Mouse (Mus musculus) forebrain, embryonic 13.5 days (tissue): Measurements from ENCODE around the gene Cd79b. TPM values are rescaled to one million over a fixed set of nuclear protein-coding genes. Genes with fewer than 3 reads are reported as not detected.
A peak's percentile ranks its signal among the peaks of the same experiment; 100 is the strongest.

Experiments used
- ATAC-seq: fragments of 200-750 bp; cut with Nextera tagmentation; 2 replicates; pipeline ENCODE4 v1.8.0; 2017
- H3K27ac ChIP-seq: fragments of 300-500 bp; sonication (generic); 2 replicates; pipeline ENCODE4 v1.5.1; 2015; ENCODE audit warnings: inconsistent platforms, mild to moderate bottlenecking, moderate library complexity
- H3K27me3 ChIP-seq: fragments of 300-500 bp; sonication (generic); 2 replicates; pipeline ENCODE4 v1.6.1; 2015; ENCODE audit warnings: mild to moderate bottlenecking, inconsistent platforms
- H3K36me3 ChIP-seq: fragments of 300-500 bp; sonication (generic); 2 replicates; pipeline ENCODE4 v1.6.1; 2015; ENCODE audit warnings: mild to moderate bottlenecking, inconsistent platforms; ENCODE audit not compliant: poor library complexity, severe bottlenecking
- H3K4me1 ChIP-seq: fragments of 300-500 bp; sonication (generic); 2 replicates; pipeline ENCODE4 v1.6.1; 2015; ENCODE audit warnings: inconsistent platforms
- H3K4me2 ChIP-seq: fragments of 300-500 bp; sonication (generic); 2 replicates; pipeline ENCODE4 v1.6.1; 2015; ENCODE audit warnings: inconsistent platforms, mild to moderate bottlenecking, moderate library complexity
- H3K4me3 ChIP-seq: fragments of 300-500 bp; sonication (generic); 2 replicates; pipeline ENCODE4 v1.5.1; 2015; ENCODE audit warnings: mild to moderate bottlenecking, inconsistent platforms
- H3K9ac ChIP-seq: fragments of 300-500 bp; sonication (generic); 2 replicates; pipeline ENCODE4 v1.6.1; 2015; ENCODE audit warnings: mild to moderate bottlenecking, inconsistent platforms
- H3K9me3 ChIP-seq: fragments of 300-500 bp; sonication (generic); replicated peaks from 2 replicates; pipeline ENCODE4 v1.6.1; 2016; ENCODE audit warnings: inconsistent platforms
- WGBS: fragments of 180-500 bp; shearing (Covaris S2); methylation state at CpG from one replicate; pipeline ENCODE4 v1.1.7; 2015; 5-methylcytosine and 5-hydroxymethylcytosine counted together
- polyA plus RNA-seq: library from polyadenylated mRNA; unstranded; fragments of >200 nt; fragmentation: Nextera tagmentation; extraction: Ambion mirVana; gene quantifications from 2 replicates; pipeline ENCODE4 v1.2.1, GENCODE M21; 2015

Cd79b gene
- polyA plus RNA-seq, 1 experiment from 2014 or later, result 0.27 TPM

- Histone ChIP-seq H3K36me3 (no peaks in the 10 kb centered on the region), H3K9ac (no peak overlapping the region), H3K27ac (no peak overlapping the region), H3K9me3 (no peaks in the 10 kb centered on the region), H3K27me3 (no peaks in the 10 kb centered on the region), H3K4me1 (no peaks in the 10 kb centered on the region), H3K4me2 (no peak overlapping the region), H3K4me3 (no peak overlapping the region)
- 83% methylated on average over 1 of the region's 1 CpGs for WGBS
- no peak for ATAC-seq
Observed at GRCm38 (mm10) chr11:106316416-106316815, 1.9 kb upstream of the Cd79b start.

- 83% methylated on average over 5 of the region's 5 CpGs for WGBS
- H3K36me3 ChIP-seq, result no peaks in the 10 kb centered on the region
- ATAC-seq, result no peak
Observed at GRCm38 (mm10) chr11:106313533-106313932, 1.0 kb downstream of the Cd79b start.

DNA sequence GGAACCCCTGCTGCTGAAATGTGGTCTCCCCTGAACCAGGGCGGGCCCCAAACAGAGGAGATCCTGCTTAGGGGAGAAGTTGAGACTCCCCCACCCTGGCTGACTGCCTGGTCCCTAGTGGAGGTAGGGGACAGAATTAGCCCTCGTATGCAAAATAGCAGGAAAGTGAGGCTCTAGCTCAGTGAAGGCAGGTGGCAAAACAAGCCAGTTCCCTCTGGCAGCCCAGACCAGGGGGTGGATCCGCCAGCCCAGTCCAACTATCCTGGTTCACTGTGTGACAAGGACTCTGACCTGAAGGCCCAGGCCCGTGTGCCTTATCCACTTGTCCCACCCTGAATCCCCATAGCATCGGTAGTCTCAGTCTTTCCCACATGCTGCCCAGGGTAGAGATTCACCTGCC lies 4.4 kb downstream of the Cd79b start:
- ATAC-seq, result no peak
- 73% methylated on average over 5 of the region's 5 CpGs for WGBS
- Histone ChIP-seq H3K9me3 (no peaks in the 10 kb centered on the region), H3K4me1 (no peaks in the 10 kb centered on the region), H3K4me2 (no peak overlapping the region), H3K36me3 (no peaks in the 10 kb centered on the region), H3K4me3 (no peak overlapping the region), H3K9ac (no peak overlapping the region), H3K27ac (no peak overlapping the region), H3K27me3 (no peaks in the 10 kb centered on the region)

More at GRCm38 (mm10) chr11:106313533-106313932, 1.0 kb downstream of the Cd79b start:
- Histone ChIP-seq H3K9ac (no peak overlapping the region), H3K9me3 (no peaks in the 10 kb centered on the region), H3K4me2 (no peak overlapping the region), H3K4me1 (no peaks in the 10 kb centered on the region), H3K27me3 (no peaks in the 10 kb centered on the region), H3K27ac (no peak overlapping the region), H3K4me3 (no peak overlapping the region)

DNA sequence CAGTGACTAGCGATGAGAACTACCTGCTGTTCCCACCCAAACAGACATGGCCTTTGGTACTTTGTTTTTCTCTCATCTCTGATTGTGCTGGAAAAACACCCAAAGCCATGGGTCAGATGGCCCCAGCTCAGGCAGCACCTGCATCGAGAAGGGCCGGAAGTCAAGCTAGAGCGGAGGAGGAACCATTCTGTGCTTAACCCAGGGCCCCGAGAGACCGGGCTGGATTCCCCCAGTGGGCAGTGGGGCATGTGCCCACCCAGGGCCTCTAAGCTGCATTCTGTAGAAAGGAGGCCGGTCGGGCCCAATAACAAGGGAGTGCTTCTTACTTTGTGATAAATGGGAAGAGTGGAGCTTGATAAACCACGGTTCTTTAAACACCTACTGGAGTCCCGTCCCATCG lies 6.4 kb downstream of the Cd79b start:
- no peak overlapping the region for H3K27ac ChIP-seq
- no peaks in the 10 kb centered on the region for H3K36me3 ChIP-seq
- H3K4me1 ChIP-seq, result no peaks in the 10 kb centered on the region
- no peak overlapping the region for H3K9ac ChIP-seq
- 79% methylated on average over 11 of the region's 11 CpGs for WGBS
- ATAC-seq, result no peak
- no peak overlapping the region for H3K4me3 ChIP-seq
- no peak overlapping the region for H3K4me2 ChIP-seq
- no peaks in the 10 kb centered on the region for H3K9me3 ChIP-seq
- no peaks in the 10 kb centered on the region for H3K27me3 ChIP-seq

- 81% methylated on average over 5 of the region's 5 CpGs for WGBS
- H3K36me3 ChIP-seq, result no peaks in the 10 kb centered on the region
- H3K4me3 ChIP-seq, result no peak overlapping the region
- ATAC-seq, result no peak
- H3K27me3 ChIP-seq, result no peaks in the 10 kb centered on the region
- no peaks in the 10 kb centered on the region for H3K4me1 ChIP-seq
- H3K27ac ChIP-seq, result no peak overlapping the region
- no peak overlapping the region for H3K4me2 ChIP-seq
- H3K9me3 ChIP-seq, result no peaks in the 10 kb centered on the region
- no peak overlapping the region for H3K9ac ChIP-seq
Observed at GRCm38 (mm10) chr11:106307432-106307831, 7.1 kb downstream of the Cd79b start.

- Histone ChIP-seq H3K4me1 (no peaks in the 10 kb centered on the region), H3K27ac (no peak overlapping the region), H3K9ac (no peak overlapping the region), H3K36me3 (no peaks in the 10 kb centered on the region), H3K4me3 (no peak overlapping the region), H3K9me3 (no peaks in the 10 kb centered on the region), H3K27me3 (no peaks in the 10 kb centered on the region), H3K4me2 (no peak overlapping the region)
- WGBS, result 77% methylated on average over 9 of the region's 9 CpGs
- ATAC-seq, result no peak
Observed at GRCm38 (mm10) chr11:106306758-106307157, 7.8 kb downstream of the Cd79b start.

- no peak for ATAC-seq
- Histone ChIP-seq H3K36me3 (no peaks in the 10 kb centered on the region), H3K27ac (no peak overlapping the region), H3K4me1 (no peaks in the 10 kb centered on the region), H3K27me3 (no peaks in the 10 kb centered on the region), H3K4me3 (no peak overlapping the region), H3K4me2 (no peak overlapping the region), H3K9ac (no peak overlapping the region), H3K9me3 (no peaks in the 10 kb centered on the region)
- WGBS, result 92% methylated on average over 3 of the region's 3 CpGs
Observed at GRCm38 (mm10) chr11:106306065-106306385, 8.5 kb downstream of the Cd79b start.

DNA sequence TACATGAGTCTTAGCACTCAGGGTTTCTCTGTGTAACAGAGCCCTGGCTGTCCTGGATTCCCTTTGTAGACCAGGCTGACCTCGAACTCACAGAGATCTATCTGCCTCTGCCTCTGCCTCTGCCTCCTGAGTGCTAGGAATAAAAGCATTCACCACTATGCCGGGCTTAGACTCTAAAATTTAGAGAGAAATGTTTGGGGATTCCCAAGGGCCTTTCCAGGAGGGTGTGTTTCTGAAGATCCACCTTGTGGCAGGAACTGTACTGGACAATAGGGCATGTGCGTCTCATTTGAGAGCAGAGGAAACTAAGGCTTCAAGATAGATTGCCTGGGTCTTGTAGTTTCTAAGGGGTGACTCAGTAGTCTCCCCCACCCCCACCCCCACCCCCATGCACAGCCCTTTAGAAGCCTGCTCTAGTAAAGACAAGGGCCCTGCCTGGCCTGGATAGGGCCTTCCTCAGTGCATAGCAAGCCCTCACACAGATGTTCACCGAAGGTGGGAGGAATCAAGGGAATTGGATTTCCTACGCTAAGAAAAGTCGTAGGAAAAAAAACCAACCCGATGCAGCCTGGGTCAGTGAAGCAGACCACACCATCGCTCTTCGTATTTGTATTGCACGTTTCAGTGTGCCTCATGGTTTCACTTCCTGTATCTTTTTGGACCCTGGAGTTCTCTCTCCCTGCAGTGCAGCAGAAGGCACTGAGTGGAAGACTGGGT lies 9.1 kb downstream of the Cd79b start:
- Histone ChIP-seq H3K4me2 (no peak overlapping the region), H3K9me3 (no peaks in the 10 kb centered on the region), H3K4me3 (no peak overlapping the region), H3K36me3 (no peaks in the 10 kb centered on the region), H3K9ac (no peak overlapping the region), H3K27me3 (no peaks in the 10 kb centered on the region), H3K27ac (no peak overlapping the region), H3K4me1 (no peaks in the 10 kb centered on the region)
- 86% methylated on average over 10 of the region's 10 CpGs for WGBS
- no peak for ATAC-seq

DNA sequence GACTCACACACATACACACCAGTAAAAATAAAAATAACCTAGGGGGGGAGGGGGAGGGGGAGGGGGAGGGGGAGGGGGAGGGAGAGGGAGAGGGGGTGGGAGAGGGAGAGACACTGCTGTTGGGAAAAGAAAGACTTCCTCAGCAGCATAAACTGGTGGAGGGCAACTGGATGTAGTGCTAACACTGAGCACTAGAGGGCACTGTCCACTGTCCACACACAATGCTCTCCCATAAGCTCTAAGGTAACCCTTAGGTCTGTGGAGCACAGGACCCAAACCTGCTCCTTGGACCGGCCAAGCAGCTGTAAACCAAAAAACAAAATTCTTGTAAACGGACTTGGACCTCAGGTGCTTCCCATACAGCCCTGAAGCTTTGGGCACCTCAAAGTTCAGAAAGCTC lies 11.9 kb downstream of the Cd79b start:
- H3K36me3 ChIP-seq, result no peaks in the 10 kb centered on the region
- WGBS, result 21% methylated on average over 2 of the region's 2 CpGs
- H3K9me3 ChIP-seq, result no peaks in the 10 kb centered on the region
- no peak overlapping the region for H3K4me2 ChIP-seq
- H3K27me3 ChIP-seq, result no peaks in the 10 kb centered on the region
- H3K4me3 ChIP-seq, result no peak overlapping the region
- H3K9ac ChIP-seq, result no peak overlapping the region
- 0 out of 2 replicates have a peak, but pooled peaks have one; percentile 53 for ATAC-seq
- H3K4me1 ChIP-seq, result no peaks in the 10 kb centered on the region
- H3K27ac ChIP-seq, result no peak overlapping the region

DNA sequence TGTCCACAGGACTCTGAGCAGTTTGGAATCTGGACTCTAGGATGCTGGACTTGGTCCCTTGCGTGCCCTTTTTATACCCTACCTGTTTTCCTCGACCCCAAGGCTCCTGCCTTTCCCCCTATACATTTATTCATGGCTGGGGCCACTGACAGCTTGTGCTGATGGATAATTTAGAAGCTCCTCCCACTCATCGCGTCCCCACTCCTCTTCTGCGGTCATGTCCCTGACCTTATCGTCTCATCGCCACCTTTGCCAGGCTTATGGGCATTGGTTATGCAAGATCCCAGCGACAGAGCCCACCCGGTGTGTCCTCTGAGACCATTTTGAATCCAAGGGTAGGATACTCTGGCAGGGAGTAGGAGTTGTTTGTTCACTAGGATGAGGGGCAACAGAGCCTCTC lies 12.8 kb downstream of the Cd79b start, which contains the start of gene Gh:
Gene Gh (minus strand): TSS at position 101 of the 400 bp plus-strand sequence.
- Histone ChIP-seq H3K4me2 (no peak within 1 kb of the TSS), H3K27ac (no peak within 1 kb of the TSS), H3K9me3 (no peaks in the 10 kb centered on the region), H3K9ac (no peak within 1 kb of the TSS), H3K4me1 (no peaks in the 10 kb centered on the region), H3K4me3 (no peak within 1 kb of the TSS), H3K36me3 (no peaks in the 10 kb centered on the region), H3K27me3 (no peaks in the 10 kb centered on the region)
- ATAC-seq, result no peak
- 87% methylated on average over 9 of the region's 9 CpGs for WGBS

- ATAC-seq, result no peak
- no peak overlapping the region for H3K4me2 ChIP-seq
- H3K9me3 ChIP-seq, result no peaks in the 10 kb centered on the region
- H3K27me3 ChIP-seq, result no peaks in the 10 kb centered on the region
- 83% methylated on average over 2 of the region's 2 CpGs for WGBS
- no peaks in the 10 kb centered on the region for H3K36me3 ChIP-seq
- H3K27ac ChIP-seq, result no peak overlapping the region
- no peak overlapping the region for H3K4me3 ChIP-seq
- H3K9ac ChIP-seq, result no peak overlapping the region
- H3K4me1 ChIP-seq, result peaks cover 6% of the 10 kb centered on the region
Observed at GRCm38 (mm10) chr11:106291861-106292260, 22.7 kb downstream of the Cd79b start.

GRCm38 (mm10) chr11:106290376-106290775 lies 24.2 kb downstream of the Cd79b start:
- WGBS, result 89% methylated on average over 5 of the region's 5 CpGs
- H3K36me3 ChIP-seq, result no peaks in the 10 kb centered on the region

DNA sequence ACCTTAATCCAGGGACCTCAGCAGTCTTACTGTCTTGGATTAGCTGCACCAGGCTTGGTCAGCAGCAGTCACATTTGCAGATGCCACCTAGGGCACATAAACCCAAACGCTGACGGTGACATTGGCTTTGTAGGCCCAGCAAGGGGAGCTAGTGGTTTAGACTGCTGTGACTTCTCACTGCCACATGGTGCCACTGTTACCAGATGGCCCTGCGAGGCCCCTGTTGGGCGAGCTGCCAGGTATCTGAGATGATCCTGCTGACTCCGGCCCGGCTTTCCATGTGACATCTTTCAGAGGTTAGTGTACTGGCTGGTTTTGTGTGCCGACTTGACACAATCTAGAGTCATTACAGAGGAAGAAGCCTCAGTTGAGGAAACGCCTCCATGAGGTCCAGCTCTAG lies 25.2 kb downstream of the Cd79b start:
- Histone ChIP-seq H3K36me3 (no peaks in the 10 kb centered on the region), H3K9ac (no peak overlapping the region), H3K4me2 (no peak overlapping the region), H3K4me1 (peaks cover 9% of the 10 kb centered on the region), H3K27ac (no peak overlapping the region), H3K27me3 (no peaks in the 10 kb centered on the region), H3K9me3 (no peaks in the 10 kb centered on the region), H3K4me3 (no peak overlapping the region)
- ATAC-seq, result no peak
- WGBS, result 65% methylated on average over 8 of the region's 8 CpGs

More at GRCm38 (mm10) chr11:106290376-106290775, 24.2 kb downstream of the Cd79b start:
- Histone ChIP-seq H3K9me3 (no peaks in the 10 kb centered on the region), H3K4me1 (peaks cover 9% of the 10 kb centered on the region), H3K4me3 (no peak overlapping the region), H3K27ac (no peak overlapping the region), H3K9ac (no peak overlapping the region), H3K27me3 (no peaks in the 10 kb centered on the region), H3K4me2 (no peak overlapping the region)
- no peak for ATAC-seq
